Mouse (Mus musculus): ENCODE results near the gene Zbtb38. TPM values are rescaled to one million over a fixed set of nuclear protein-coding genes. Genes with fewer than 3 reads are reported as not detected.

Zbtb38 gene
- total RNA-seq (2014; fragmentation: Nextera tagmentation): 38.2 and 50.9 TPM in 2 replicates
- total RNA-seq (2017): 36.2 and 37.6 TPM in 2 replicates
- polyA plus RNA-seq (2012): 2.9 and 3.7 TPM in 2 replicates

DNA sequence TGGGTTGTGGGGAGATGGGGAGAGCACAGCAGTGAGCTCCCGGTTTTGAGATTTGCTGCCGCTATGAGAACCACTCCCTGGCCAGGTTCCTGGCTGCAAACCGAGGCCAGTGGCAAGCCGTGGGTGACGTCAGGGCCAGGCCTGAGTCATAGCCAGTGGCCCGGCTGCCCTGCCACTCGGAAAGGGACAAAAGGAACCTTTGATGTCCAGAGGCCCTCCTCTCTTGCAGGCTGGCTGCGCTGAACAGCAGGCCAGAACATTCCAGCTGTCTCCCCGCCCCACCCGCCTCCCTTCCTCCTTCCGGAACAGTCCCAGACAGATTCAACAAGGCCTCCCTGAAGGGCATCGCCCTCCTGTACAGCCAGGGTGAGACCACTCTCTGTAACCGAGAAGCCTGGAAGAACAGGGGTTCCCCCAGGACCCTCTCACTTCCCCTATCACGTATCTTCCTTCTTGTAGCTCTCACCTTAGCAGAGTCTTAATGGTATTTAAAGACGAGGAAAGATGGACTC, at the start of gene Zbtb38:
TSS of gene Zbtb38 (minus strand) at position 229 of the 512 bp plus-strand sequence.
- ATAC-seq (ENCODE audit: extremely low read depth, insufficient number of reproducible peaks, low FRiP score, poor library complexity, severe bottlenecking) (no peak), DNase-seq (ENCODE audit: low spot score) (no peak)
- Histone ChIP-seq H3K27me3 (ENCODE audit: insufficient read depth, low read length) (peaks cover 37% of the 10 kb centered on the region), H3K9me3 (replicated peaks) (no peaks in the 10 kb centered on the region), H3K4me1 (ENCODE audit: insufficient read depth, low read depth, low read length) (peaks cover 24% of the 10 kb centered on the region), H3K4me3 (ENCODE audit: low read depth, low read length) (no peak within 1 kb of the TSS), H3K36me3 (replicated peaks) (no peaks in the 10 kb centered on the region)
- TF ChIP-seq GATA1 (IDR thresholded peaks at IDR 0.05; ENCODE audit: borderline replicate concordance, low read length) (no peak), TAL1 (conservative IDR thresholded peaks at IDR 0.05; ENCODE audit: low read depth, low read length) (no peak), CTCF (IDR thresholded peaks at IDR 0.05; ENCODE audit: low read depth, low read length) (no peak), GATA2 (IDR thresholded peaks at IDR 0.05; ENCODE audit: borderline replicate concordance, low read depth, low read length) (no peak), POLR2AphosphoS5 (IDR thresholded peaks at IDR 0.05; ENCODE audit: insufficient replicate concordance, low read depth, low read length) (no peak)

DNA sequence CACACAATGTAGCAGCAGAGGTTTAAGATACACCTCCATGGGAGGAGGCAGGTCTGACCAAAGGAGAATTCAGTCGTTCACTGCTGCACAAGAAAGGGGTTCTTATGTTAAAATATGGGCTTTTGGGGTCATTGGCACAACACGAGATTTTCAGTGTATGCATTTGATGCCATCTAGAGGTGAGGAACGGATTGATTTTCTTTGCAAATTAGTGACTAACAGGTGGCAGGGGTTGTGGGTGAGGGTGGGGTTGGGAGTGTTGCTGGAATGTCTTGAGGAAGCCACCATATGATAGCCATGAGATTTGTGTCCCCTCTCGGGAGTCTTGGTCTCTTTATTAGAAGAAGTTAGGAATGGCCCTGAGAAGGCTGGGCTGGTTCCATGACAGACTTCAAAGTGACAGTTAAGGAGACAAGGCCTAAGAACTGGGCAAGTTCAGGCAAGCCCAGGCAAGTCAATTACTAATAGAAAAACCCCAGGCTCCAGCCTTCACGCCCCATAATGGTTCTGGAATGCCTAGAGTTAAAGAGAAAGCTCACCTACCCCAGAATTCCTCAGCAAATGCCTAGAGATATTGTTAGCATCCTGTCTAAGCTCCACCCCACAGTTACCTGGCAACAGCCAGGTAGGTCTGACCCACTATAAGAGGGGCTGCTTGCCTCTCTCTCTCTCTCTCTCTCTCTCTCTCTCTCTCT, 47.6 kb upstream of the Zbtb38 start:
- no peaks in the 10 kb centered on the region for H3K36me3 ChIP-seq (replicated peaks)
- no peak; the same call in 1 of the 2 replicates for ATAC-seq (ENCODE audit: extremely low read depth, insufficient number of reproducible peaks, low FRiP score, poor library complexity, severe bottlenecking)
- no peak overlapping the region for H3K4me3 ChIP-seq (ENCODE audit: low read depth, low read length)
- peaks cover 31% of the 10 kb centered on the region for H3K4me1 ChIP-seq (ENCODE audit: insufficient read depth, low read depth, low read length)
- no peak for DNase-seq (ENCODE audit: low spot score)
- no peaks in the 10 kb centered on the region for H3K9me3 ChIP-seq (replicated peaks)
- TF ChIP-seq TAL1 (conservative IDR thresholded peaks at IDR 0.05; ENCODE audit: low read depth, low read length) (no peak), CTCF (IDR thresholded peaks at IDR 0.05; ENCODE audit: low read depth, low read length) (no peak), GATA2 (IDR thresholded peaks at IDR 0.05; ENCODE audit: borderline replicate concordance, low read depth, low read length) (no peak), POLR2AphosphoS5 (IDR thresholded peaks at IDR 0.05; ENCODE audit: insufficient replicate concordance, low read depth, low read length) (no peak), GATA1 (IDR thresholded peaks at IDR 0.05; ENCODE audit: borderline replicate concordance, low read length) (no peak)
- no peaks in the 10 kb centered on the region for H3K27me3 ChIP-seq (ENCODE audit: insufficient read depth, low read length)

DNA sequence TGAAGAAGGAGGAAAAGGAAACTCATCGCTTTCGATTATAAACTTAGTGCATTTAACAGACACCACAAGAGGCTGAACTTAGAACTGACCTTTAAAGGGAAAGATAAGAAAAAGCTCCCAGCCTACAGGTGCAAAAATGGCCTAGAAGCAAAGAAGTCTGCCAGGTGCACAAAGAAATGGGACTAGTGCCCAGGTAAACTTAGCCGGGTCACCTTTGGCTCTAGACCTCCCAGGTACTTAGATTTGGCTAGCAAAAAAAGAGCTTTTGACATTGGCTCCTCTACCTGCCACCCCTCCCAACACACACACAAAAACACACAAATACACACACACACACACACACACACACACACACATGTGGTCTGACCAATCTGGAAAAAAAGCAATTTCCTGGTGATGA, 44.7 kb upstream of the Zbtb38 start:
- H3K9me3 ChIP-seq (replicated peaks): no peaks in the 10 kb centered on the region
- DNase-seq (ENCODE audit: low spot score) (no peak), ATAC-seq (ENCODE audit: extremely low read depth, insufficient number of reproducible peaks, low FRiP score, poor library complexity, severe bottlenecking) (no peak)
- H3K36me3 ChIP-seq (replicated peaks): no peaks in the 10 kb centered on the region
- peaks cover 39% of the 10 kb centered on the region for H3K4me1 ChIP-seq (ENCODE audit: insufficient read depth, low read depth, low read length)
- H3K4me3 ChIP-seq (ENCODE audit: low read depth, low read length): no peak overlapping the region
- no peaks in the 10 kb centered on the region for H3K27me3 ChIP-seq (ENCODE audit: insufficient read depth, low read length)
- TF ChIP-seq CTCF (IDR thresholded peaks at IDR 0.05; ENCODE audit: low read depth, low read length) (no peak), TAL1 (conservative IDR thresholded peaks at IDR 0.05; ENCODE audit: low read depth, low read length) (no peak), GATA2 (IDR thresholded peaks at IDR 0.05; ENCODE audit: borderline replicate concordance, low read depth, low read length) (no peak), GATA1 (IDR thresholded peaks at IDR 0.05; ENCODE audit: borderline replicate concordance, low read length) (no peak), POLR2AphosphoS5 (IDR thresholded peaks at IDR 0.05; ENCODE audit: insufficient replicate concordance, low read depth, low read length) (no peak)

DNA sequence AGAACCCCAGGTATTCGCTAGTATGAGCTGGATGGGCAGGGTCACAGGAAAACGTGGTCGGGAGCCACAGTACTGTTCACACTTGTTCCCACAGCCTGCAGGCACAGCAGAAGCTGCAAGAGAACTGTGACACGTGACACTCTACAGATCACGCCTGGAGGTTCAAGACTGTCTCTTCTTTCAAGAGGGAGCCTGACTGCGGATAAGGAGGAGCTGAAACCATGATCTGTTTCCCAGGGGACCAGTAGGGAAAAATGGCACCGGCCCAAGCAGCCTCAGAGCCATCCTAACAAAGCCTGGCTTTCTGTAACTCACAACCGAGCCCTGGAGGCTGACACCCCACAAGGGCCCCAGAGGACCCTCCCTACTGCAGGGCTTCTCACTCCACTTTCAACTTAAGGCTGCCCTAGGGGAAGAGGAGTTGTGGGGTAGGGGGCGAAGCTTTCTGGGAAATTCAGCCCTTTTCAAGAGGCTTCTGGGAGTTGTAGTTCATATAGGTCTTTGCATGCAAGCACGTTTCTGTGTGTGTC, 42.8 kb upstream of the Zbtb38 start:
- peak; percentile 59 for DNase-seq (ENCODE audit: low spot score)
- Histone ChIP-seq H3K36me3 (replicated peaks) (no peaks in the 10 kb centered on the region), H3K4me1 (ENCODE audit: insufficient read depth, low read depth, low read length) (peaks cover 30% of the 10 kb centered on the region), H3K27me3 (ENCODE audit: insufficient read depth, low read length) (peaks cover 5% of the 10 kb centered on the region; the same call in 1 of the 2 replicates), H3K4me3 (ENCODE audit: low read depth, low read length) (peak overlapping the region; percentile 52; the same call in 1 of the 2 replicates), H3K9me3 (replicated peaks) (no peaks in the 10 kb centered on the region)
- TF ChIP-seq TAL1 (conservative IDR thresholded peaks at IDR 0.05; ENCODE audit: low read depth, low read length) (no peak), CTCF (IDR thresholded peaks at IDR 0.05; ENCODE audit: low read depth, low read length) (no peak), GATA2 (IDR thresholded peaks at IDR 0.05; ENCODE audit: borderline replicate concordance, low read depth, low read length) (no peak), GATA1 (IDR thresholded peaks at IDR 0.05; ENCODE audit: borderline replicate concordance, low read length) (no peak), POLR2AphosphoS5 (IDR thresholded peaks at IDR 0.05; ENCODE audit: insufficient replicate concordance, low read depth, low read length) (no peak)
- ATAC-seq (ENCODE audit: extremely low read depth, insufficient number of reproducible peaks, low FRiP score, poor library complexity, severe bottlenecking): peak; percentile 47

DNA sequence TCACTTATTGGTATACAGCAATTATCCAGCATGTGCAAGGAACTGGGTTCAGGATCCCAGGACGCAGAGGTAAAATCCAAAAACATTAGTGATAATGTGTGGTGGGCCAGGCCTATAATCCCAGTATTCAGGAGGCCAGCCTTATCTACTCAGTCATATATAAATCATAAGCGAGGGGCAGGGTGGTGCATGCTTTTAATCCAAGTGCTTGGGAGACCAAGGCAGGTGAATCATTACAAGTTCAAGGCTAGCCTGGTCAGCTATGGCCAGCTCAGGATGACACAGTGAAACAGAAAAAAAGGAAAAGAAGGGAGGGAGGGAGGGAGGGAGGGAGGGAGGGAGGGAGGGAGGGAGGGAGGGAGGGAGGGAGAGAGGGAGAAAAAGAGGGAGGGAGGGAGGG, 42.0 kb upstream of the Zbtb38 start:
- no peak for TF ChIP-seq TAL1 (conservative IDR thresholded peaks at IDR 0.05; ENCODE audit: low read depth, low read length)
- no peak for TF ChIP-seq POLR2AphosphoS5 (IDR thresholded peaks at IDR 0.05; ENCODE audit: insufficient replicate concordance, low read depth, low read length)
- no peak for TF ChIP-seq GATA1 (IDR thresholded peaks at IDR 0.05; ENCODE audit: borderline replicate concordance, low read length)
- TF ChIP-seq CTCF (IDR thresholded peaks at IDR 0.05; ENCODE audit: low read depth, low read length): no peak
- no peak for TF ChIP-seq GATA2 (IDR thresholded peaks at IDR 0.05; ENCODE audit: borderline replicate concordance, low read depth, low read length)
- DNase-seq (ENCODE audit: low spot score): no peak
- H3K4me3 ChIP-seq (ENCODE audit: low read depth, low read length): no peak overlapping the region
- no peaks in the 10 kb centered on the region for H3K9me3 ChIP-seq (replicated peaks)
- peaks cover 21% of the 10 kb centered on the region for H3K4me1 ChIP-seq (ENCODE audit: insufficient read depth, low read depth, low read length)
- no peaks in the 10 kb centered on the region for H3K36me3 ChIP-seq (replicated peaks)
- no peak for ATAC-seq (ENCODE audit: extremely low read depth, insufficient number of reproducible peaks, low FRiP score, poor library complexity, severe bottlenecking)
- H3K27me3 ChIP-seq (ENCODE audit: insufficient read depth, low read length): peaks cover 5% of the 10 kb centered on the region; the same call in 1 of the 2 replicates

DNA sequence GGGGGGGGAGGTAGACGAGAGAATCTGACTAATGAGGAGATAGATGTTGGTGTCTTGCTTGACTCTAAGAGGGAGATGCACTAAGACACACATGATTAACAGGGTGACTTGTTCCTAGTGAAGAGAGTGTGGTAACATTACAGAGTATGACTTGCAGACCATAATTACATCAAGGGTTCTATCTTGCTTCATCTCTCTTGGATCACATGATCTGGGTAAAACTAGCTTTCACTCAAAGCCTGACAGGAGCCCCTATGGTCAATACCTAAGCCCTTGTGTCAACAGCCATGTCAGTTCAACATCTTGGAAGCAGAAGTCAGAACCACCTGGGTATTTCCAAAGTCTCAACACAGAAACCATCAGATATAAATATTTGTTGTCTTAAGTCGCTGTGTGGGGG, 39.9 kb upstream of the Zbtb38 start:
- Histone ChIP-seq H3K36me3 (replicated peaks) (no peaks in the 10 kb centered on the region), H3K9me3 (replicated peaks) (no peaks in the 10 kb centered on the region), H3K4me1 (ENCODE audit: insufficient read depth, low read depth, low read length) (peaks cover 32% of the 10 kb centered on the region), H3K27me3 (ENCODE audit: insufficient read depth, low read length) (peaks cover 9% of the 10 kb centered on the region; the same call in 1 of the 2 replicates), H3K4me3 (ENCODE audit: low read depth, low read length) (no peak overlapping the region)
- no peak for TF ChIP-seq POLR2AphosphoS5 (IDR thresholded peaks at IDR 0.05; ENCODE audit: insufficient replicate concordance, low read depth, low read length)
- TF ChIP-seq GATA1 (IDR thresholded peaks at IDR 0.05; ENCODE audit: borderline replicate concordance, low read length): no peak
- no peak for TF ChIP-seq TAL1 (conservative IDR thresholded peaks at IDR 0.05; ENCODE audit: low read depth, low read length)
- TF ChIP-seq GATA2 (IDR thresholded peaks at IDR 0.05; ENCODE audit: borderline replicate concordance, low read depth, low read length): no peak
- TF ChIP-seq CTCF (IDR thresholded peaks at IDR 0.05; ENCODE audit: low read depth, low read length): no peak
- no peak for DNase-seq (ENCODE audit: low spot score)
- no peak for ATAC-seq (ENCODE audit: extremely low read depth, insufficient number of reproducible peaks, low FRiP score, poor library complexity, severe bottlenecking)
